Mouse (Mus musculus): ENCODE data around the gene Cdk1.
"Not testable (repeated sequence)": the region's sequence is repeated elsewhere in the genome, so short reads cannot be mapped to it uniquely, and the experiment has no call there.

The Cdk1 gene

DNA sequence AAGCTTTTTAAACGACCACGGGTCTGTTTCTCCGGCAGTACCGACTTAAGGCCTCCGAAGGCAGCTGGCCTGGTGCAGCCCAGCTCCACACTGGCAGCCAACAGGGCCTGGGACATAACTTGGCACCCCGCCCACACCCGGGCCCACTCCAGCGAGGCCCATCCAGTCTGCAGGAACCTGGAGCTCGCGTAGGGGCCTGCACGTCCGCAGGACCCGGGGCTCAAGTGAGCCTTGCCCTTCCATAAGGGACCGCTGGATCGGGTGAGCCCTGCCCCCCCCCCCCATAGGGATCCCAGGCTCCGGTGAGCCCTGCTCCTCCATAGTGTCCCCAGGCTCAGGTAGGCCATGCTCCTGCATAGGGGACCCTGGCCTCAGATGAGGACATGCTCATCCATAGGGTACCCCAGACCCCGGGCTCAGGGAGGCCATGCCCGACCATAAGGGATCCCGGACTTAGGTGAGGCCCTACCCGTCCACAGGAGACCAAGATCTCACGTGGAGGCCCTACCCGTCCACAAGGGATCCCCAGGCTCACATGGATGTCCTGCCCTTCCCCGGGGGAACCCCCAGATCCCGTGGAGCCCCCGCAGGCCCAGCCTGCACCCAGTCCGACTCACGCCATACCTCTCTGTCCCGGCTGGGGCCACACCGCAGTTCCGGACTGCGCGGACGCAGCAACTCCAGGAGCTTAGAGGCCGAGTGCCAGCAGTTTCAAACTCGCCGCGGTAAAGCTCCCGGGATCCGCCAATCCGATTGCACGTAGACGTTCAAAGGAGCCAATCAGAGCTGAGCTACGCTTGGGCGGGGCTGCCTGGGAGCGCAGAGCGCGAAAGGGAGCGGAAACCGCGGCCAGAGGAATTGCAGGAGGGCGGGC is at the start of gene Cdk1:
Cdk1 (minus strand) TSS at position 727 of the 874 bp plus-strand sequence.
- peak; percentile 95 to 96 for DNase-seq (ENCODE audit: low spot score in 2 of 2)

DNA sequence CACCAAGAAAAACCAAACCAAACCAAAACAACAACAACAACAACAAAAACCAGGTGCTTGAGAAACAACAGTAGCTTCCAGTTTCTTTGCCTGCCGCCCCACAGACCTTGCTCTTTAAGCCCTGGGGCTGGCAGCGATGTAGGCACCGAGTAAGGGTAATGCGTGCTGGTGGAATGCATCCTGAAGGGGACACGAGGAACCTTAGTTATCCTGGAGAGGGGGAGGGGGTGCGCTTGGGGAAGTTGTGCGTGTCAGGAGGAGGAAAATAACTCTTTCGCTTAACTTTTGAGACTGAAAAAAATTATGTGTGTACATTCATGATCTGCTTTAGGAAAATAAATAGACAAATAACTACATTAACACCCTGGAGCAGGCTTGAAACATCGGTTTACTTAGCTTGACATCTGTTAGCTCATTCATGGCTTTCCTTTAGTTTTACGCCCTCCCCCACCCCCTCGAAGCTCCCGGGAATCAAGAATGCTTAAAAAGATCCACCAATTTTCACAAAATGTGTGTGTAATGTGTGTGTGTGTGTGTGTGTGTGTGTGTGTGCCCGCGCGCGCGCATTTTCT is 47.2 kb upstream of the Cdk1 start:
- DNase-seq (ENCODE audit: low spot score in 2 of 2), result no peak

DNA sequence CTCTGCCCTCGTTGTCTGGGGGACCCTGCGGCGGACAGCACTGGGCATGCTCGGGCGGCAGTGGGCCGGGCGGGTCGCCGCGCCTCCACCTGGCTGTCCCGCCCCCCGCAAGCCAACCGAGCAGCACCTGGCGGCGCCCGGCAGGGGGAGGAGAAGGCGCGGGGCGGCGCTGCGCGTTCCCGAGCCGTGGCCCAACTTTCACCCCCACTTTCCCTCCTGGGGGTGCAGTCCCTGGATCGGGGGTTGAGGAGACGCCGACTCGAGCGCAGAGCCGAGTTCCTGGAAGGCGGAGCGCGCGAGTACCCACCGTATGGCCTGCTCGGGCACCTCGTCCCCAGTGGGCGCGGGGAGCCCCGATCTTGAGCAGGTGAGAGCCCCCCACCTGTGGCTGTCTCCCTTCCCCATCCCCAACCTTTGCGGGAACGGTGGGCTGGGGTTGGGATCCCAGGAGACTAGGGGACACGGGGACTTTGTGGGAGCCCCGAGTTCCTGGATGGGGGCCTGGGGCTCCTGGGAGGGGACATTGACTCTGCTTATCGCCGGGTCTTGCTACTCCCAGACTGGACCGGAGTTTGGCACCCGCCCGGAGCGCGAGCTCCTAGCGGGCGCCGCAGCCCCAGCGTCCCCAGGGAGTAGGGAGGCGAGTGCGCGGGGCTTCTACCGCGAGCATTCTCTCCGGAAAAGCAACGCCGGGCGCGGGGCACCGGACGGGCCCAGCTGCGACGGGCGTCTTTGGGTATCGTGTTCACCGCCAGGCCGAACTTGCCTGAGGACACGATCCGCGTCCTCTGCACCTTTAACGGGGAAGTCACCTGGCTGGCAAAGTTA is 46.2 kb upstream of the Cdk1 start, which contains the start of gene Ank3:
Ank3 (plus strand) TSS at position 11 of the 828 bp plus-strand sequence.
- DNase-seq (ENCODE audit: low spot score in 2 of 2), result no peak

DNA sequence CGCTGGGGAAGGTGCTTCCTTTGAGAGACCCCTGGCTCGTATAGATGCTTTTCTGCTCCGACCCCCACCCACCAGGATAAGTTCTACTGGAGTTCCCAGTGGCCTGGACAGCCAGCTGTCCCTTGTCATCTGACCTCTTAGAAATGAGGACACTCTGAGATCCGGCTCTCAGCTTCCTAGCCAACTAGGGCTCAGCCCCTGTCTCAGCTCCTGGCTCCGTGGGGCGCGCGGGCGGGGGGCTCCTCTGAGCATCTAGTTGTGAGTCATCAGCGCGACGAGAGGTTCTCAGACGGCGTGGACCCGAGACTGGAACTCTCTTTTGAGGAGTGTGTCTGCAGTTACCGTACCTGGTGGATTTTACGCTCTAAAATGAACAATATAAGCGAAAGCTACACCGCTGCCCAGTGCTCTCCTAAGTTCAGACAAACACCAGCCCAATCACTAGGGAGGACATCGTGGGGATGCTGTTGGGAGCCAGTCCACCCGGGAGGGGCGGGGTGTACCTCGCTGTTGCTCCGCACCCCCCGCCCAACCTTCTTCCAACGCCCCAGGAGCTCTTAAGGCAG is 45.5 kb upstream of the Cdk1 start:
- no peak for DNase-seq (ENCODE audit: low spot score in 2 of 2)

DNA sequence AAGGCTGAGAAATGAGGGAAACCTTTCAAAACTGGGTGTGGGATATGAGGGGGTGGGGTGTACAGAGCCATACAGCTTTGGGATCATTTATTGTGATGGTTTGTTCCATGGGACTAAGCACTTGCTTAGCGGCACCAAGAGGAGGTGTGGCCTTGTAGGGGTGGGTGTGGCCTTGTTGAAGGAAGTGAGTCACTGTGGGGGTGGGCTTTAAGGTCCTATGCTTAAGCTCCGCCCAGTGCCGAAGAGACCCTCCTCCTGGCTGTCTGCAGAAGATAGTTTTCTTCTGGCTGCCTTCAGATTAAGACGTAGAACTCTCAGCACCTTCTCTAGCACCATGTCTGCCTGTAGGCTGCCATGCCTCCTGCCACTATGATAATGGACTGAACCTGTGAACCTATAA is 36.8 kb upstream of the Cdk1 start:
- DNase-seq (ENCODE audit: low spot score in 2 of 2), result no peak

DNA sequence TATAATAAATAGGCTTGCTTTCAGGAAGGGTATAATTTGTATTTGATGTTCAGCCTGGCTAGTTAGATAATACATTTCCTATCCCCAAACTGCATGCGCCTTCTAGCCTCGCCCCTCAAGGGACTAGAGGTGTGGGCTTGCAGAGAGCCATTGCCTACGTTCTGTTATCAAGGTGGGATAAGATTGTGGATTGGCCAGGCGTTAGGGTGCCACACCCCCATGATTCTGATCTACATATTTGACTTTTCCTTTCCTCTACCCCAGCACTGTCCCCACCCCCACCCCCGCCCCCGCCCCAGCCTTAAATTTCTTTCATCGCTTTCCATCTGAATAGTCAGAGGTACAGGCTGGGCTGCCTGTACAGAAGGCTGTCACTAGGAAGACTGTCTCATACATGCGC is 34.0 kb upstream of the Cdk1 start:
- no peak for DNase-seq (ENCODE audit: low spot score in 2 of 2)

DNA sequence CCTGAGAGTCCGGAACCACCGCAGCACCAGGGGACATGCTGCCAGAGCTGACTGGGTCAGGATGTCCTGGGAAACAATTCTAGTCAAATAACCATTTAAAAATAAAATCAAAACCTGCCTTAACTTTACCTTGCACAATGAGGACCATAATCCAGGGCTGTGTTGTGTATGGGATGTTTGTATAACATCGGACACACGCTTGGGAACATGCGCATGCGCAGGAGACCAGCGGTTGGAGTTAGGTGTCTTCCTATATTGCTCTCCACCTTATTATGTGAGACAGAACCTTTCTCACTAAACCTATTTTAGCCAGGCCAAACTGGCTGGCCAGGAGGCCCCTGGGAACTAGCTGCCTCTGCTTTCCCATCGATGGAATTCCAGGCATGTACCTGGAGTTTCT is 32.4 kb upstream of the Cdk1 start:
- no peak for DNase-seq (ENCODE audit: low spot score in 2 of 2)

DNA sequence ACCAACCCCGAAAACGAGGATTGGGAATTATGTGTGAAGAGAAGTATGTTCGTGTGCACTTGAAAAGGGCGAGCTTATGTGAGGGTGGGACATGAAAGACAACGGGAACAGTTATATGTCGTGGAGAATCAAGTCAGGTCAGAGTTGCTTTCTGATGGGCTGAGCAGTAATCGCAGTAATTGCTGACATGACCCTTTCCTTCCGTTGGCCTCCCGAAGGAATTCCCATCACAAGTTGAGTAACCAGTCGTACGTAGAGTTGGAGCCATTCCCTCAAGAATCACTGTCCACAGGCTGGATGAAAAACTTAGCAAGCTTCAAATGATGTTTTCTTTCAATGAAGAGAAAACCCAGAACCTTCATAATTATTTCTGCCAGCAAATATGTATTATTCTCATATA is 31.9 kb upstream of the Cdk1 start:
- DNase-seq (ENCODE audit: low spot score in 2 of 2), result no peak

DNA sequence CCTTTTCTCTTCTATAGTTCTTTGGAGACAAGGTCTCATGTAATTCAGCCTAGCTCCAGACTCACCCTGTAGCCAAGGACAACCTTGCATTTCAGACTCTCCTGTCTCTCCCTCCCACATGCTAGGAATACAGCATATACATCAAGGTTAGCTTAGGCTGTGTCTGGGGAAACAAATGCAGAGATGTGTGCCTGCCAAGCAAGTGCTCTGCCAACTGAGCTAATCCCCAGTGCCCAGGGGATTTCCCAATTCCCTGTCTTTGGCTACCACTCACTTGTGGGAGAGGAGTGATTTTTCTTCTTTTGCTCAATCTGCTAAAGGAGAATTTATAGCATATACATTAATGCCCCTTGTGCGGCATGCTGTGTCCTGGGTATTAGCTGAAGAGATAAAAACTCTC is 30.4 kb upstream of the Cdk1 start:
- DNase-seq (ENCODE audit: low spot score in 2 of 2), result no peak

DNA sequence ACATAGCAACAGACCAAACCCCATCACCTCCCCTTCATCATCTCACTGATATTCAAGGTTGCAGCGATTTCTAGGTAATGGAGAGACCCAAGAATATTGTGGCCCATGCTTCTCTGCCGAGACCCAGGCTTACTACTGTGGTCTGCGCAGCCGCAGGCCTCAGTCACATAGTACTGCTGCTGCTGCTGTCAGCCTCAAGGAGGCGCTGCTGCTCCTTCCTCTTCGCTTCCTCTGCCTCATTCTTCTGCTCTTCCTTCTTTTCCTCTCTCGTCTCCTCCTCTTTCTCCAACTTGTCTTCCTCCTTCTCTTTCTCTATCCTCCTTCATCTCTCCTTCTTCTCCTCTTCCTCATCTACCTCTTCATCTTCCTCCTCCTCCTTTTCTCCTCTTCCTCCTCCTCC is 22.4 kb upstream of the Cdk1 start:
- DNase-seq (ENCODE audit: low spot score in 2 of 2), result no peak

DNA sequence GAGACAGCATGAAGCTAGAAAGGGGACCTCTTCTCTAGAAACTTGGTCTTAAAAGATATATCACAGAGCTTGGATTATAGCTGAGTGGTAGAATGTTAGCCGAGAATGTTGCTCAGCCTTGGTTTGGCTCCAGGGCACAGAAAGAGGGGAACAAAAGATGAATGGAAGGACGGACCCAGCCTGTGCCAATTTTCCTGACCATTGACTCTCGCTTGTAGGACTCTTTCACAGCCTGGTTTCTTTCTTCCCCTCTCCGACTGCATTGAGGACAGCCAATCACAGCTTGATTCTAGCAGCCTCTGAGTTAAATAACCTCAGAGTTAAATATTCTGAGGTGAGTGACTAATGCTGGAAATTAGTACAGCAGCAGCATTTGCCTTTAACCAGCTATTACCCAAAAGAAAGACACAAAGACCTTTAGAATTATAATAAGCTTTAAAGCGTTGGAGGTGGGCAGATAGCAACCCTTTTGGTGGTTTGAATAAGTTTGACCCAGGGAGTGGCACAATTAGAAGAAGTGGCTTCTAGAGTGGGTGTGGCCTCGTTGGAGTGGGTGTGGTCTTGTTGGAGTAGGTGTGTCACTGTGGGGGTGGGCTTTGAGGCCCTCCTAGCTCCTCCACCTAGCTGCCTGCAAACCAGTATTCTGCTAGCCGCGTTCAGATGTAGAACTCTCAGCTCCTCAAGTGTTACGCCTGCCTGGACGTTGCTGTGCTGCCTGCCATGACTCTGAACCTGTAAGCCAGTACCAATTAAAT is 21.2 kb upstream of the Cdk1 start:
- no peak for DNase-seq (ENCODE audit: low spot score in 2 of 2)

DNA sequence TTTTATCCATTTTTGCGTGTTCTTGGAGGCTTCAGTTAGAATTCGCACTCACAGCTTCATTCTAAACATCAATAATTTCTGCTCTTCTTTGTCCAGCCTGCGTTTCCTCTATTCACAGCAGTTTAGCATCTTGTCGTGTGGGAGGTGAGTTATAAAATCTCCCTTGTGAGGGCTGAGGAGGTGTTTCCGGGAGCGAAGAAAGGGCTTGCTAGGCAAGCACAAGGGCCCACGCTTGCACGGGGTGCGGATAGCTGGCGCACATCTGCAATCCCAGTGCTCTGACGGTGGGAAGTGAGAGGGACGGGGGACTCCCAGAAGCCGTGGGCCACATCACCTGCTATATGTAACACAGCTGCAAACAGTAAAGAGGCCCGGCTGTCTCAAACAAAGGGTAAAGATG is 19.3 kb upstream of the Cdk1 start:
- DNase-seq (ENCODE audit: low spot score in 2 of 2), result no peak

DNA sequence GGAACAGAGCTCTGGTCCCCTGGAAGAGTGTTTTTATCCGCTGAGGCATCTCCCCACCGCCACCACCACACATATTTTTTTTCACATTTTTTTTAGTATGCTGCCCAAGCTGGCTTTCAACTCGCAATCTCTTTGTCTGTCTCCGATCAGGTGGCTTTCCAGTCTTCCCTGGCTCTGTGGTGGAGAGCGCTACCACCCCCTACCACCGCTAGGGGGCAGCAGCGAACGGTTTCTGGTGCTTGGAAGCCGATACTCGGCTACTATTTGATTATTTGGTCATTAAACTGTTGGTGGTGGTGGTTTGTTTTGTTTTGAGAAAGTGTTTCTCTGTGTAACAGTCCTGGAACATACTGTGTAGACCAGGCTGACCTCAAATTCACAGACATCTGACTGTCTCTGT is 18.7 kb upstream of the Cdk1 start:
- DNase-seq (ENCODE audit: low spot score in 2 of 2), result peak in 1 of 2 experiments; percentile 47

DNA sequence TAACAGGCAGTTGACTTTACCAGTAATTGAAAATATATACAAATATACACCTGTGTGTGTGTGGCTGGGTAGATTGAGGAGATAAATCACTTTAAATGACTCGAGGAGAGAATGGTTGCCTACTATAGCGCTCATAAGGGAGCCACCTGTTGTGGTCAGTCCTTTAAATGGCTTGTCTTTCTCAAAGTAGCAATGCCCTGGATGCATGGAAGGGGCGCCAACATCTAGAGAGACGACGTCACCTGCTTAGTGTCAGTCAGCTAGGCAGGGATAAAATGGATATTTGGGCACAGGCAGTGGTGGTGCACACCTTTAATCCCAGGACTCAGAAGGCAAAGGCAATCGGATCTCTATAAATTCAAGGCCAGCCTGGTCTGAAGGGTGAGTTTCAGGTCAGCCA is 16.6 kb upstream of the Cdk1 start:
- no peak for DNase-seq (ENCODE audit: low spot score in 2 of 2)

DNA sequence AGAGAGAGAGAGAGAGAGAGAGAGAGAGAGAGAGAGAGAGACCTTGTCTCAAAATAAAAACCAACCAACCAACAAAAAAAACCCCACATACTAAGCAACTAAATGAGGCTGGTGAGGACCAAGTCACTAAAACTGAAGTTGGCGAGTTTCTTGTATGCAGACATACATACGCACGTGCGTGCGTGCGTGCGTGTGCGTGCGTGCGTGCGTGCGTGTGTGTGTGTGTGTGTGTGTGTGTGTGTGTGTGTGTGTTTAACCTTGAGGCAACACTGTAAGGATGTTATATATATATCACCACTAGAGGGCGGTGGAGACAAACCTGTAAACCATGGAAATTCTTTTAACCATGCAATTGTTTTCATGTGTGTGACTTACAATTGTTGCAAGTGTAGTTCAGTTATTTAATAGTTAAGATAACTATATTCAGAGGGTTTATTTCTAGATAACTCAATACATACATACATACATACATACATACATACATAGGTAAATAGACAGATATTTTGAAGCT is 14.2 kb upstream of the Cdk1 start:
- DNase-seq (ENCODE audit: low spot score in 2 of 2), result no peak

DNA sequence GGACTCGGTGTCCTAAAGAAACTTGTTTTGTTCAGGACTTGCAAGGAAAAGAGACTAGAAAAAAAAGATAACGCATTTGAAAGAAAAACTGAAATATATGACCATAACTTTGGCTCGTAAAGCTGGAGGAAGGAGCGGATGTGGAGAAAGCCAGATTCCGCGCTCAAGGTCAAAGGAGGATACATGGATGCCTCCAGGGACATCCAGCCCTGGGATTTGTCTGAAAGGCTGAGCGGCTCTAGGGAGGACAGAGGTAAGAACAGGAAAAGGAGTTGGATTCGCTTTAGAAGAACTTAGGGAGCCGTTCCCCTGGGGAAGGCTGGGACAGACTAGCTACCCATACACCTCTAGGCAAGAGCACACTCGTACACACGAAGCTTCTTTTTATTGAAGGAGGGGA is 13.5 kb upstream of the Cdk1 start:
- DNase-seq (ENCODE audit: low spot score in 2 of 2), result no peak

DNA sequence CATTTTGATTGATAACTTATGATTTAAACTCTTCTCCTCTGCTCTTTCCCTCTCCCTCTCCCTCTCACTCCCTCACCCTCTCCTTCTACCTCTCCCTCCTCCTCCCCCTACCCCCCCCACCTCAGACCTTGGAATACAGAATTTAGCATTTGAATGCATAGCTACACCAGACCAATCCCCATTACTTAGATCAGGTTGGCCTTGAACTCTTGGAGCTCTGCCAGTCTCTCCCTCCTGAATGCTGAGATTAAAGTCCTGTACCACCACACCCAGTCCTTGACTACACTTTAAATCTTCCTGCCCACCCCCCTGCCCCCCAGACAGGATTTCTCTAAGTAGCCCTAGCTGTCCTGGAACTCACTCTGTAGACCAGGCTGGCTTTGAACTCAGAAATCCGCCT is 6.9 kb upstream of the Cdk1 start:
- DNase-seq (ENCODE audit: low spot score in 2 of 2), result no peak

DNA sequence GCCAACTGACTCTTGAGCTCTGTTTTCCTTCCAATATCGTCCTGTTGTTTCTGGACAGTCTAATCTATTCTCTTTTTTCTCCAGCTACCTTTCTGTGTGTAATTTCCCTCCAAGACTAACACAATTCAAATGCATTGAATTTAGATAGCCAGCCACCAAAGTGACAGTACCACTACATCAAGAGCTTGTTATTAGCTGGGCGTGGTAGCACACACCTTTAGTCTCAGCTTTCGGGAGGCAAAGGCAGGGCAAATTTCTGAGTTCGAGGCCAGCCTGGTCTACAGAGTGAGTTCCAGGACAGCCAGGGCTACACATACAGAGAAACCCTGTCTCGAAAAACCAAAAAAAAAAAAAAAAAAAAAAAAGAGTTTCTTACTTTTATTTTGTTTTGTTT is 345 bp upstream of the Cdk1 start:
- DNase-seq (ENCODE audit: low spot score in 2 of 2), result not testable (repeated sequence)

DNA sequence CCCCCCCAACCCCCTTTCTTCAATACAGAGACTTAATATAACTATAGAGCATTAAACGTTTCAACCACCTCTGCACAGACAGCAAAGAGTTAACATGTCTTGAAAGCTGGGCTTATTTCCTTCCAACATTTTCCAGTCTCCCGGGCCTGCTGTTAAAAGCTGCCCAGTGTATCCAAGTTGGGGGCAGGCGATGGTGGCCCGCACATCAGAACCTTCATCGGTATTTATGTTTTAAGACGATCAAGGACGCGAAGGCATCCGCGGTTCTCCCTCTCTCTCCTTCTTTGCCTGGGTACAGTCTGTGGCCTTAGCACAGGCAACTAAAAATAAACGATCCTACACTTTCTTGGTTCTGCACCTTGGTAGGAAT is 911 bp downstream of the Cdk1 start:
- no peak for DNase-seq (ENCODE audit: low spot score in 2 of 2)

DNA sequence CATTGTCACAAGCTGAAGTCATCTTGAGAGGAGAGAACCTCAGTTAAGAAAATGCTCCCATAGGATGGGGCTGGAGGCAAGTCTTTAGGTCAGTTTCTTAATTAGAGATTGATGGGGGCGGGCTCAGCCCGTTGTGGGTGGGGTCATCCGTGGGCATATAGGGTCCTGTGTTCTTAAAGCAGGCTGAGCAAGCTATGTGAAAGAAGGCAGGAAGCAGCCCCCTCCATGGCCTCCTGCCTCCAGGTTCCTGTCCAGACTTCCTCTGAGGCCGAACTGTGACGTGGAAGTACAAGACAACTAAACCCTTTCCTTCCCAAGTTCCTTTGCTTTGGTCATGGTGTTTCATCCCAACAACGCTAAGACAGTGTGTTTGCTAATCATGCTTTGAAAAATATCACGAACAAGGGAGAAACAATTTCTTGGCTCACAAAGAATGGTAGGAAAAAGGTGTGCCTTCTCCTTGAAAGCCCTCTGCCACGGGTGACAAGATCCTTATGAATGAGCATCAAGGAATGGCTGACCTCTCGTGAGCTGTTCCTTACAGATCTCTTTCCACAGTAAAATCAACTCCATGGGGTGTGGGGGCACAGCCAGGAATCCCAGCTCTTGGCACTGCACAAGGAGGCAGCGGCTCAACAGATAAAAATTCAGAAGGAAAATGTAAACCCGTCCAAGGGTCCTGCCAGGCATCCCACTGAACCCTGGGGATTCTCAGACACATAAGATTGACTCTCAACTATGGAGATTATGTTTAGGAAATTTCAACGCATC is 1.5 kb downstream of the Cdk1 start:
- no peak for DNase-seq (ENCODE audit: low spot score in 2 of 2)

DNA sequence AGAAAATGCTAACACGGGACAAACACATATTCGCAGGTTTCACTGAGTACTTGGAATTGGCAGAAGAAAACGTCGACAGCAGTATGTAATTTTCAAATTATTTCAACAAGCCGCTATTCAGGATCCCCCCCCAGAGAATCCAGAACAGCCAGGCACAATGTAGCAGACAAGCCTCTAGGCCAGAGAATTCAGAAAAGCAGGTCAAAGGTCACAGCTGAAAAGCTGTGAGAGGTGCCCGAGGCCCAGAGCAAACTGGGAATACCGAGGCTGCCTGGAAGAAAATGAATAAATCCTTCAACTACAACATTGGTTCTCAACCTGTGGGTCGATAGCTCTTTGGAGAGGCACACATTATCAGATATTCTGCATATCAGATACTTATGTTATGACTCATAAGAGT is 4.5 kb downstream of the Cdk1 start:
- DNase-seq (ENCODE audit: low spot score in 2 of 2), result no peak
